Mouse (Mus musculus) megakaryocyte, embryonic 14.5 days (primary cell): ENCODE data around the gene Aqp9. TPM values are rescaled to one million over a fixed set of nuclear protein-coding genes. Genes with fewer than 3 reads are reported as not detected.
A peak's percentile ranks its signal among the peaks of the same experiment; 100 is the strongest.

Experiments
- H3K27me3 ChIP-seq: replicated peaks from 2 replicates; pipeline ENCODE3; 2012; ENCODE audit warnings: inconsistent platforms
- H3K36me3 ChIP-seq: replicated peaks from 2 replicates; pipeline ENCODE3; 2012; ENCODE audit warnings: low read length, inconsistent platforms, mixed read lengths
- H3K4me1 ChIP-seq: 2 replicates; pipeline ENCODE4 v1.6.1; 2012; ENCODE audit warnings: inconsistent platforms
- H3K4me3 ChIP-seq: replicated peaks from 2 replicates; pipeline ENCODE3; 2012; ENCODE audit warnings: moderate library complexity, mild to moderate bottlenecking, inconsistent platforms
- H3K9me3 ChIP-seq: 2 replicates; pipeline ENCODE4 v1.6.1; 2012; ENCODE audit warnings: inconsistent platforms
- FLI1 ChIP-seq: IDR thresholded peaks from 2 replicates; pipeline ENCODE4 v1.6.1; 2012; ENCODE audit warnings: low read length, inconsistent platforms, mixed read lengths
- GATA1 ChIP-seq: IDR thresholded peaks from 3 replicates; pipeline ENCODE4 v1.6.1; 2012; ENCODE audit warnings: mixed read lengths, low read length, inconsistent platforms, borderline replicate concordance
- polyA plus RNA-seq: library from polyadenylated mRNA; stranded (reverse); fragments of >175 nt; gene quantifications from 2 replicates; pipeline ENCODE4 v1.2.3, GENCODE M21; 2012; ENCODE audit warnings: low replicate concordance; ENCODE audit not compliant: insufficient read depth

The Aqp9 gene
- polyA plus RNA-seq, 1 experiment, result 0.07 TPM

GRCm38 (mm10) chr9:71198826-71199225, 30.3 kb upstream of the Aqp9 start:
- Histone ChIP-seq H3K27me3 (peaks cover 10% of the 10 kb centered on the region), H3K9me3 (no peaks in the 10 kb centered on the region), H3K36me3 (no peaks in the 10 kb centered on the region), H3K4me3 (no peak overlapping the region), H3K4me1 (no peaks in the 10 kb centered on the region)
- TF ChIP-seq FLI1 (no peak), GATA1 (no peak)

- Histone ChIP-seq H3K9me3 (no peaks in the 10 kb centered on the region), H3K27me3 (no peaks in the 10 kb centered on the region), H3K4me1 (peaks cover 20% of the 10 kb centered on the region), H3K36me3 (no peaks in the 10 kb centered on the region), H3K4me3 (peak overlapping the region; percentile 87)
- TF ChIP-seq GATA1 (no peak), FLI1 (no peak)
Measured at GRCm38 (mm10) chr9:71188647-71189415, 20.3 kb upstream of the Aqp9 start.

- Histone ChIP-seq H3K9me3 (peaks cover 5% of the 10 kb centered on the region; the same call in 1 of the 2 replicates), H3K4me3 (no peak overlapping the region), H3K4me1 (peaks cover 24% of the 10 kb centered on the region), H3K36me3 (no peaks in the 10 kb centered on the region), H3K27me3 (no peaks in the 10 kb centered on the region)
- no peak for TF ChIP-seq FLI1
- TF ChIP-seq GATA1, result no peak
Measured at GRCm38 (mm10) chr9:71187396-71187795, 18.9 kb upstream of the Aqp9 start.

- Histone ChIP-seq H3K4me1 (peaks cover 26% of the 10 kb centered on the region), H3K36me3 (no peaks in the 10 kb centered on the region), H3K9me3 (peaks cover 5% of the 10 kb centered on the region; the same call in 1 of the 2 replicates), H3K4me3 (no peak overlapping the region), H3K27me3 (no peaks in the 10 kb centered on the region)
- TF ChIP-seq GATA1, result no peak
- TF ChIP-seq FLI1, result no peak
Measured at GRCm38 (mm10) chr9:71185823-71186222, 17.3 kb upstream of the Aqp9 start.

- H3K9me3 ChIP-seq, result peaks cover 5% of the 10 kb centered on the region; the same call in 1 of the 2 replicates
- TF ChIP-seq GATA1 (no peak), FLI1 (no peak)
- peaks cover 26% of the 10 kb centered on the region for H3K4me1 ChIP-seq
- no peak overlapping the region for H3K4me3 ChIP-seq
- no peaks in the 10 kb centered on the region for H3K36me3 ChIP-seq
- no peaks in the 10 kb centered on the region for H3K27me3 ChIP-seq
Measured at GRCm38 (mm10) chr9:71185285-71185684, 16.8 kb upstream of the Aqp9 start.

GRCm38 (mm10) chr9:71179964-71180700, 11.7 kb upstream of the Aqp9 start:
- no peak overlapping the region for H3K4me3 ChIP-seq
- peaks cover 5% of the 10 kb centered on the region; the same call in 1 of the 2 replicates for H3K4me1 ChIP-seq
- peaks cover 5% of the 10 kb centered on the region; the same call in 1 of the 2 replicates for H3K9me3 ChIP-seq
- no peak for TF ChIP-seq FLI1
- no peak for TF ChIP-seq GATA1
- no peaks in the 10 kb centered on the region for H3K27me3 ChIP-seq
- no peaks in the 10 kb centered on the region for H3K36me3 ChIP-seq

GRCm38 (mm10) chr9:71179276-71179896, 10.9 kb upstream of the Aqp9 start:
- H3K27me3 ChIP-seq, result no peaks in the 10 kb centered on the region
- TF ChIP-seq GATA1 (no peak), FLI1 (no peak)
- peaks cover 5% of the 10 kb centered on the region; the same call in 1 of the 2 replicates for H3K4me1 ChIP-seq
- no peak overlapping the region for H3K4me3 ChIP-seq
- H3K36me3 ChIP-seq, result no peaks in the 10 kb centered on the region
- H3K9me3 ChIP-seq, result peaks cover 5% of the 10 kb centered on the region; the same call in 1 of the 2 replicates

GRCm38 (mm10) chr9:71175686-71176085, 7.2 kb upstream of the Aqp9 start:
- TF ChIP-seq FLI1 (no peak), GATA1 (no peak)
- Histone ChIP-seq H3K4me1 (no peaks in the 10 kb centered on the region; the same call in 1 of the 2 replicates), H3K36me3 (no peaks in the 10 kb centered on the region), H3K4me3 (no peak overlapping the region), H3K9me3 (no peaks in the 10 kb centered on the region), H3K27me3 (no peaks in the 10 kb centered on the region)

- no peaks in the 10 kb centered on the region for H3K4me1 ChIP-seq
Measured at GRCm38 (mm10) chr9:71174316-71174975, 6.0 kb upstream of the Aqp9 start.

More at GRCm38 (mm10) chr9:71174316-71174975, 6.0 kb upstream of the Aqp9 start:
- no peaks in the 10 kb centered on the region for H3K36me3 ChIP-seq
- H3K4me3 ChIP-seq, result no peak overlapping the region
- no peak for TF ChIP-seq GATA1
- no peak for TF ChIP-seq FLI1
- no peaks in the 10 kb centered on the region for H3K27me3 ChIP-seq
- no peaks in the 10 kb centered on the region for H3K9me3 ChIP-seq
